Mouse (Mus musculus): ENCODE results near the gene Atxn1. TPM values are rescaled to one million over a fixed set of nuclear protein-coding genes. Genes with fewer than 3 reads are reported as not detected.

Atxn1 gene
- polyA plus RNA-seq, 1 experiment: 34.9 TPM

GRCm38 (mm10) chr13:45696009-45696408, 268.8 kb downstream of the Atxn1 start:
- no peak overlapping the region for H3K4me3 ChIP-seq (ENCODE audit: low read depth, low read length)
- TF ChIP-seq POLR2A (IDR thresholded peaks at IDR 0.05; ENCODE audit: low read depth, low read length) (no peak), CTCF (IDR thresholded peaks at IDR 0.05; ENCODE audit: extremely low read depth, insufficient read length, insufficient replicate concordance, low read depth, low read length) (peak; percentile 42; the same call in 1 of the 2 replicates)
- peaks cover 5% of the 10 kb centered on the region; the same call in 1 of the 2 replicates for H3K36me3 ChIP-seq (ENCODE audit: control insufficient read depth, insufficient read depth, low read length)
- peaks cover 6% of the 10 kb centered on the region; the same call in 1 of the 2 replicates for H3K4me1 ChIP-seq (ENCODE audit: control insufficient read depth, insufficient read depth, insufficient read length, low read length)
- WGBS: 98% methylated on average over 6 of the region's 6 CpGs
- no peaks in the 10 kb centered on the region for H3K27me3 ChIP-seq (ENCODE audit: control insufficient read depth, insufficient read depth, low read length)
- no peak overlapping the region for H3K27ac ChIP-seq (ENCODE audit: insufficient read depth, low read depth, low read length)

- TF ChIP-seq POLR2A (IDR thresholded peaks at IDR 0.05; ENCODE audit: low read depth, low read length) (no peak), CTCF (IDR thresholded peaks at IDR 0.05; ENCODE audit: extremely low read depth, insufficient read length, insufficient replicate concordance, low read depth, low read length) (no peak)
- Histone ChIP-seq H3K4me1 (ENCODE audit: control insufficient read depth, insufficient read depth, insufficient read length, low read length) (peaks cover 6% of the 10 kb centered on the region; the same call in 1 of the 2 replicates), H3K36me3 (ENCODE audit: control insufficient read depth, insufficient read depth, low read length) (peaks cover 5% of the 10 kb centered on the region; the same call in 1 of the 2 replicates), H3K27ac (ENCODE audit: insufficient read depth, low read depth, low read length) (no peak overlapping the region), H3K4me3 (ENCODE audit: low read depth, low read length) (no peak overlapping the region), H3K27me3 (ENCODE audit: control insufficient read depth, insufficient read depth, low read length) (no peaks in the 10 kb centered on the region)
- 44% methylated on average over 12 of the region's 12 CpGs for WGBS
Measured at GRCm38 (mm10) chr13:45694921-45695437, 269.8 kb downstream of the Atxn1 start.

GRCm38 (mm10) chr13:45693953-45694352, 270.9 kb downstream of the Atxn1 start:
- no peaks in the 10 kb centered on the region for H3K27me3 ChIP-seq (ENCODE audit: control insufficient read depth, insufficient read depth, low read length)
- TF ChIP-seq POLR2A (IDR thresholded peaks at IDR 0.05; ENCODE audit: low read depth, low read length) (no peak), CTCF (IDR thresholded peaks at IDR 0.05; ENCODE audit: extremely low read depth, insufficient read length, insufficient replicate concordance, low read depth, low read length) (no peak)
- H3K27ac ChIP-seq (ENCODE audit: insufficient read depth, low read depth, low read length): no peak overlapping the region
- H3K4me3 ChIP-seq (ENCODE audit: low read depth, low read length): no peak overlapping the region
- peaks cover 5% of the 10 kb centered on the region; the same call in 1 of the 2 replicates for H3K36me3 ChIP-seq (ENCODE audit: control insufficient read depth, insufficient read depth, low read length)
- peaks cover 6% of the 10 kb centered on the region; the same call in 1 of the 2 replicates for H3K4me1 ChIP-seq (ENCODE audit: control insufficient read depth, insufficient read depth, insufficient read length, low read length)
- WGBS: 91% methylated on average over 9 of the region's 9 CpGs

GRCm38 (mm10) chr13:45693534-45693933, 271.3 kb downstream of the Atxn1 start:
- Histone ChIP-seq H3K27ac (ENCODE audit: insufficient read depth, low read depth, low read length) (peak overlapping the region; percentile 44; the same call in 1 of the 2 replicates), H3K4me3 (ENCODE audit: low read depth, low read length) (no peak overlapping the region), H3K36me3 (ENCODE audit: control insufficient read depth, insufficient read depth, low read length) (peaks cover 5% of the 10 kb centered on the region; the same call in 1 of the 2 replicates), H3K27me3 (ENCODE audit: control insufficient read depth, insufficient read depth, low read length) (no peaks in the 10 kb centered on the region), H3K4me1 (ENCODE audit: control insufficient read depth, insufficient read depth, insufficient read length, low read length) (peaks cover 6% of the 10 kb centered on the region; the same call in 1 of the 2 replicates)
- 76% methylated on average over 11 of the region's 11 CpGs for WGBS
- TF ChIP-seq POLR2A (IDR thresholded peaks at IDR 0.05; ENCODE audit: low read depth, low read length) (no peak), CTCF (IDR thresholded peaks at IDR 0.05; ENCODE audit: extremely low read depth, insufficient read length, insufficient replicate concordance, low read depth, low read length) (no peak)

GRCm38 (mm10) chr13:45693126-45693525, 271.7 kb downstream of the Atxn1 start:
- TF ChIP-seq CTCF (IDR thresholded peaks at IDR 0.05; ENCODE audit: extremely low read depth, insufficient read length, insufficient replicate concordance, low read depth, low read length) (no peak), POLR2A (IDR thresholded peaks at IDR 0.05; ENCODE audit: low read depth, low read length) (no peak)
- WGBS: 74% methylated on average over 4 of the region's 4 CpGs
- Histone ChIP-seq H3K4me3 (ENCODE audit: low read depth, low read length) (no peak overlapping the region), H3K27ac (ENCODE audit: insufficient read depth, low read depth, low read length) (peak overlapping the region; percentile 44; the same call in 1 of the 2 replicates), H3K27me3 (ENCODE audit: control insufficient read depth, insufficient read depth, low read length) (no peaks in the 10 kb centered on the region), H3K4me1 (ENCODE audit: control insufficient read depth, insufficient read depth, insufficient read length, low read length) (peaks cover 6% of the 10 kb centered on the region; the same call in 1 of the 2 replicates), H3K36me3 (ENCODE audit: control insufficient read depth, insufficient read depth, low read length) (peaks cover 5% of the 10 kb centered on the region; the same call in 1 of the 2 replicates)

GRCm38 (mm10) chr13:45692440-45692839, 272.4 kb downstream of the Atxn1 start:
- Histone ChIP-seq H3K36me3 (ENCODE audit: control insufficient read depth, insufficient read depth, low read length) (0 out of 2 replicates have a peak, but pooled peaks cover 2% of the 10 kb centered on the region), H3K4me1 (ENCODE audit: control insufficient read depth, insufficient read depth, insufficient read length, low read length) (peaks cover 6% of the 10 kb centered on the region; the same call in 1 of the 2 replicates), H3K27me3 (ENCODE audit: control insufficient read depth, insufficient read depth, low read length) (no peaks in the 10 kb centered on the region), H3K4me3 (ENCODE audit: low read depth, low read length) (no peak overlapping the region), H3K27ac (ENCODE audit: insufficient read depth, low read depth, low read length) (peak overlapping the region; percentile 27; the same call in 1 of the 2 replicates)
- 27% methylated on average over 9 of the region's 9 CpGs for WGBS
- TF ChIP-seq POLR2A (IDR thresholded peaks at IDR 0.05; ENCODE audit: low read depth, low read length) (no peak), CTCF (IDR thresholded peaks at IDR 0.05; ENCODE audit: extremely low read depth, insufficient read length, insufficient replicate concordance, low read depth, low read length) (no peak)

GRCm38 (mm10) chr13:45690426-45690825, 274.4 kb downstream of the Atxn1 start:
- Histone ChIP-seq H3K4me1 (ENCODE audit: control insufficient read depth, insufficient read depth, insufficient read length, low read length) (peaks cover 6% of the 10 kb centered on the region; the same call in 1 of the 2 replicates), H3K36me3 (ENCODE audit: control insufficient read depth, insufficient read depth, low read length) (no peaks in the 10 kb centered on the region), H3K4me3 (ENCODE audit: low read depth, low read length) (no peak overlapping the region), H3K27ac (ENCODE audit: insufficient read depth, low read depth, low read length) (no peak overlapping the region), H3K27me3 (ENCODE audit: control insufficient read depth, insufficient read depth, low read length) (no peaks in the 10 kb centered on the region)
- WGBS: 80% methylated on average over 1 of the region's 1 CpGs
- TF ChIP-seq CTCF (IDR thresholded peaks at IDR 0.05; ENCODE audit: extremely low read depth, insufficient read length, insufficient replicate concordance, low read depth, low read length) (no peak), POLR2A (IDR thresholded peaks at IDR 0.05; ENCODE audit: low read depth, low read length) (no peak)
